Mouse (Mus musculus): ENCODE measurements around the gene Dkk3.
"Not testable (repeated sequence)": the region's sequence is repeated elsewhere in the genome, so short reads cannot be mapped to it uniquely, and the experiment has no call there.

Gene Dkk3

DNA sequence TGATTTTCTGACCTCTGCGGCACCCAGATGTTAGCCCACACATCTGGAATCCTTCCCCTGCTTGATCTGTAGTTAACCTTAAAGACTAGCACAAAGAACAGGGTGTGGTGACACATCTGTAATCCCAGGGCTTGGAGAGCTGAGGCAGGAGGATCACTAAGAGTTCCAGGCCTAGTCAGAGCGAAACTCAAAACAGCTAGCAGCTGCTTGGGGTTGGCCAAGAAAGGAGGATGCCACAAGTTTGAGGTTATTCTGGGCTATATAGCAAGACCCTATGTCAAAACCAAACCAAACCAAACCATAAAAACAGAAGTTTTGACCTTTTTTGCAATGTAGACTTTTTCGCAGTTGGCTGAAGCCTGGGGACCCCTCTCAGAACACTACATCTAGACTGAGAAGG lies 28.2 kb downstream of the Dkk3 start:
- DNase-seq (ENCODE audit: low spot score in 2 of 2), result no peak

DNA sequence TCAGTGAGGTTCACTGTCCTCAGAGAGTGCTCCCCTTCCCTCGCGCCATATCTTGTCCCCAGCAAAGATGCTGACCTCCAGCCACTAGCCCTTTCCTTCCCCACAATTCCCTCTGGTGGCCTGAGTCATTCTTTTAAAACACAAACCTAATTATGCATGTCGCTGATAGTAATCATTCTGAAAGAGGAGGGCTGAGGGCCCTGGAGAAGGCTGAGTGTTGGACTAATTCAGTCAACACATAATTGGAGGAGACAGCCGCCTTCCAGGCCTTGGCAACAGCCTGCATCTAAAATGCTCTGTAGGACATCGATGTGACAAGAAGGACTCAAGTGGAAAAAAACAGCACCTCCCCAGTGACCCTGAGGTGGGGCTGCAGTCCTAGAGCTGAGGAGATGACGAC lies 29.0 kb downstream of the Dkk3 start:
- no peak for DNase-seq (ENCODE audit: low spot score in 2 of 2)

DNA sequence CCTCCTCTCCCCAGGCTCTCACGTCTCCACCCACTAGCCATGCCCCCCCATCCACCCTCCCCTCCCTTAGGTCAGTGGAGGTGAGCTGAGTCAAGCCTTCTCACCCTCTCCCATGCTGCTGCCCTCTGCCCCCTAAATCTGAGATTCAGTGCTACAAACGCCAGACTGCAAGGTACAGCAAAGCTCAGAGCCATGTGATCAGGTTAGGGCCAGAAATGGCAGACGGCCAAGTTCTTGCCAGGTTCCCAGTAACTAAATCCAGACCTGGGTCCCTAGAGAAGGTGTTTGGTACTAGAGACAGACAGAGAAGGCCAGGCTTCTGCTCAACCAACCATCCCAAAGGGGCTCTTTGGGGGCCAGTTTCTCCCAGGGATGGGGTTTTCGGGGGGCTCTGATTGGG lies 30.0 kb downstream of the Dkk3 start:
- DNase-seq (ENCODE audit: low spot score in 2 of 2), result no peak

DNA sequence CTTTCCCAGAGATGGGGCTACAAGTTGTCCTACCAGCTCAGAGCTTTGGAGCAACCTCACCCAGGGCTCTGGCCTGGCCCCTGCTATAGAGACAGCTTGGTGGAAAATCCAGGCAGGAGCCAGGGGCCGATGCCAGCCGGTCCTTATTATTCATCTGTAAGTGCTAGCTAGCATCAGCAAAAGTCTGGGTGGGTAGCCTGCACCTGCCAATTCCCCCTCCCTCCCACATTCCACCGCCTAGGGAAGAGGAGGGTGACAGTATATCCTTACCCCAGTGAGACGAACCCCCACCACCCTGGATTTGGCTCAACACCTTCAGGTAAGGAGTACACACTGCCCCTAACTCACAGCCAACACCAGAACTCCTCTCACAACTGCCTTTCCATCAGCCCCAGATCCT lies 30.9 kb downstream of the Dkk3 start:
- no peak for DNase-seq (ENCODE audit: low spot score in 2 of 2)

DNA sequence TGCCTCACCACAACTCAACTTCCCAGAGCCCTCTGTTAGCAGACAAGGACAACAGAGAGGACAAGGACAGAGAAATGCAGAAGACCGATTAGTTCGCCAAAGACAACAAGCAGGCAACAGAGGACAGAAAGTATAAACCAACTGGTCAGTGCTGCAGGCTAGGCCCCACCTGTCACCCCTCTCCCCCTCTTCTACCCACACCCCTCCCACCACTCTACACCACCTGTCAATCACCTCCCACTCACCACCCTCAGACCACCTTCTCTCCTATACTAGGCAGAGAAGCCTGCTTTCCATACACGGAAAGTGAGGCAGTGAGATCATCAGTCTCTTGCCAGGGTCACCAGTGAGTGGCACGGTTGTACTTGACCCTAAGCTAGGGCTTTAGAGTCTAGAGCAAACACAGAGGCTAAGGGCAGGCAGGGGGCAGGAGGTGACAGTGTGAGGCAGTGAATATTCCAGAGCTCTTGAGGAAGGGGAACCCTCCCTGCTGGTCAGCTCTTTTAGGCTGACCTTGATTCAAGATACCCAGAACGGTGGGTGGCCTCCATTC lies 31.7 kb downstream of the Dkk3 start:
- DNase-seq (ENCODE audit: low spot score in 2 of 2), result no peak

DNA sequence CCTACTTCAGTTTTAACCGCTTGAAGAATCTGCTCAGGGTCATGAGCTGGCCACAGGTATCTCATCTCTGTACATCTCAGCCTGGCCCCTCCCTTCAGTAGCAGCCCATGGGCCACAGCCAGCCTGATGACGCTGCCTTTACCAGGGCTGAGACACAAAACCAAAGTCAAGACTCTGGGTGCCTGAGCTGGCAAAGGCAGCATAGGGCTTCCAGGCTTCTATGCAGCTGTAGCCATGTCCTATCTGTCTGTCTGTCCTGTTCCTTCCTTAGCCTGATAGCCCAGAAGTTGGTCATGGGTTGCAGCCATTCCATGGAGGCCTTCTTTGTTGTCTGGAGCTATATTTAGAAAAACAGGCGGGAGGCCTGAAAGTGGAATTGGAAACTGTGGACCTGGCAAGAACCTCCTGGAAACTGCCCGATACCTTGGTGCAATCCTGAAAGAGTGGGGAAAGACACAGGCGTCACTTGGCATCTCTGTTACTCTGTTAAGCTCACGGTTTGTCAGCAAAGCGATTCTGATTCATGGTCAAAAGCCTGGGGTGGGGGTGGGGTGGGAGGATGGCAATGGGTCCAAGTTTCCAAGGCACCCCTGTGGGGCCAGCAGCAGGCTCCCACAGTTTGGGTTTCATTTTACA lies 33.1 kb downstream of the Dkk3 start:
- DNase-seq (ENCODE audit: low spot score in 2 of 2), result no peak

DNA sequence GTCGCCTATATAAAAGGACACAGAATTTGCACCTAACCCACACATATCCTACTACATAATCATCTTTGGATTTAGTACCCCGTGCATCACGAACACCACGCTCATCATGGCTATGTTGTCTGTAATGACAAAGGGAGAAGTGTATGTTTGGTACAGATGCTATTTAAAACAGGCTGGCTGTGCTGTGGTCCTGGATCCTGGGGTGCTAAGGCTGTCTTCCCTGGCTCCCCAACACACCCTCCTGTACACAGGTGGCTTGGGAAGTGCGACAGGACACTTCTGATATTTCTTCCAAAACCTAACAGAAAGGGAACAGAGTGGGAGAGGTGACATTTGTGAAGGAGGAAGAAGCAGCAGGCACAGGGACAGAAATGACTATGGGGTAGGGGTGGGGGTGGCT lies 35.2 kb downstream of the Dkk3 start:
- DNase-seq (ENCODE audit: low spot score in 2 of 2), result no peak

DNA sequence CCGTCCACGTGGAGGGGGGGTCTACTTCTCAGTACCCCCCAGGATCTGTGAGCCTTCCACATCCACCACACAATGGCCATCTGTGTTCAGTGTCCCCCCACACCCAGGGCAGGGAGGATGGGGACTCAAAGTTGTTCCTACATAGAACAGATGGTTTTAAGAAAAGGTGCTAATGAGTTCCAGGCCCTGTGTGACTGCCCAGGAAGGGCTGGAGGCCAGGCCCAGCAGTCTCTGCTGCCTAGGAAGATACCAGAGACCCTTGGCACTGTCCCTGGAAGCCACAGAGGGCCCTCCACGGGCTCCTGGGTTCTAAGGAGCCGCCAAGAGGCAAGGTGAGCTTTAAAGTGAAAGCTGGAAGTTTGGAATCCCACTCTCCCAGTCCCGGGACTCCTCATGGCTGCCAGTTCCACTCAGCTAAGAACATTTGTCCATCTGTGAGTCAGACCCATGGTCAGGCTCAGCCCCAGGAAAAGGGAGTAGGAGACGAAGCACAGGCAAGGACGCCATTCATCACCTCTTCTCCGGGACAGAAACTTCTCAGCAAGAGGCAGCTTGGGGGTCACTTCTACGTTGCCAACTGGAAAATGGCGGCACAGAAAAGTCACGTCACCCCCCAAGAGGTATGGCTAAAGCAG lies 36.9 kb downstream of the Dkk3 start:
- no peak for DNase-seq (ENCODE audit: low spot score in 2 of 2)

DNA sequence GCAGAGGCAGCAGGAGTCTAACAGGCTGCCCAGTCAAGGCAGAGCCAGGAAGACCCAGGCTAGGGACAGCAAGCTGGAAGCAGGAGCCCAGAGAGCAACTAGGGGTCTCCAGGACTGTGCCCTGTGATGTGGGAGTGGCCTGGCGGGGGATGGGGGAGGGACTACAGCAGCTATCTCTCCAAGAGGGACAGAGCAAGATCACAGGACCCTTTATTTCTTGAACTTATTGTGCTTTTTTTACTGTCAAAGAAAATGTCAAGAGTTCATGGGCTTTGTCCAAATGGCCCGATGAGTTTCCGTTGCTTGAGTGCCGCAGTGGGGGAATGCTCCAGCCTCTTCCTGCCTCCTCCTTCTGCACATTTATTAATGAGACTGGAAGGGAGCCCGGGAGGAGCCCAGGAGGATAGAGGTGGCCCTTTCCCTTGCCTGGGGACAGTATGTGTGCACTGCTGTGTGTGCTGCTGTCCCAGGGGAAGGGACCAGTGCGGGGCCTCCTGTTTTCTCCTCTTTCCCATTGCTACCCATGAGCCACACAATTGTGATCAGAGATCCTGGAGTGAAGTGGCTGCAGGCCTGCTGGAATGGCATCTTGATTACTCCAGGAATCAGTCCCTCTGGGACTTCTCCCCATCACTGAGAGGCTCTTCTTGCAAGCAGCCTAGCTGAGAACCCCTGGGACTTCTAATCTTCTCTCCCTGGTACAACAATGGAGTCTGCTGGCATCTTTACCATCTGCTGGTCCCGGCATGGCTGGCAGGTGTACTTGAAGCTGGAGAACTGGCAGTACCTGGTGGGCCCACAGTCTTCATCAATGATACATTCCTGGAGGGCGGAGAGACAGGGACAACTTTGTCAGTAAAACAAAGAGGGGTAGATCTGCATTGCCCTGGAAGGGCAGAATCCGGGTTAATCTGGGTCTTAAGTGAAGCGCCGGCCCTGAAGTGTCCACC lies 37.7 kb downstream of the Dkk3 start:
- DNase-seq (ENCODE audit: low spot score in 2 of 2), result no peak

DNA sequence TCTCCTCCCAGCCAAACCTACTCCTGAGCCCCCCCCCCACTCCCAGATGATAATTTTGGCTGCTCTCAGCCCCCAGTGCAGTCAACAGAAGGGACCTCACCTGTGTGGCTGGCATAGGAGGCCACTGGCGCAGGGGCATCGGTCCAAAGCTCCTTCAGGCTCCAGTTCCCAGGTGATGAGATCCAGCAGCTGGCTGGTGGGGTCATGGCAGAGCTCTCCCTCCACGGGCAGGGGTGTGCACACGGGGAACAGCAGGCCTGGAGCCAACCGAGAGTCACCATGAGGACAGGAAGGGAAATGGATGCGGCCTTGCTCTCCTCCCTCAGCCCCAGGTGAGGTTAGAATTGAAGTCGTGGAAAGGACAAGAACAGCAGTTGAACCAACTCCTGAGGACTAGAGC lies 39.6 kb downstream of the Dkk3 start:
- no peak for DNase-seq (ENCODE audit: low spot score in 2 of 2)

DNA sequence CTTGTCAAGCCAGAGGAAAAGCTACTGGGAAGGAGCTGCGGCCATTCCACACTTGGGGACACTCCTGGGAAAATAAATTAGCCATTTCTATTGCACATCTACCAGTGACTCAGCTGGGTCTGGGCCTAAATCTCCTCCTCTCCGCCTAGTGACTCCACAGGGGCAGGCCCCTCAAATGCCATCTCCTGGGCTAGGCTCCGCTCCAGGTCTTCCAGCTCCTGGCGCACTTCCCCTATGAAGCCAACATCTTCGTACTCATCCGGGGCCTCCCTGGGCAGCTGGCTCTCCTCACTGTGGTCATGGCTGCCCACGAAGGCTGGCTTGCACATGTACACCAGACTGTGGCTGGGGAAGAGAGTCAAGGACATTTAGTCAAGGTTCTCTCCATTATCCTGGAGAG lies 40.8 kb downstream of the Dkk3 start:
- no peak for DNase-seq (ENCODE audit: low spot score in 2 of 2)

DNA sequence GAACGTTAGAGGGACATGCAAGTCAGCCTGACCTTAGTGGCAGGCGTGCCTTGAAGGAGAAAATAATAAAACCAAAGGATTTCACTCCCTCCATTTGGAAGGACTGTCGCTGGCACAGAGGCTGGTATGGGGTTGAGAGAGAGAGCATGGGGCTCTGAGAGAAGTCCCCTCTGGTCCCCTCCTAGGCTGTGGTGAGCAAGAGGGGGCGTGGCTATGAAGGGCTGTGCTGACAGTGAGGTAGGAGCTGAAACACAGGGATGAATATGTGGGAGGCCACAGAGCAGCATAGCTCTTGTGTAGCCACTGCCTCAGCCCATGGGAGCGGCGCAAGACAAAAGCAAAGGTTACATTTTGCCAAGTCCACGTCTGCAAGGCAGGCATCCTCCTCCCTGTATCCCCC lies 41.4 kb downstream of the Dkk3 start:
- no peak for DNase-seq (ENCODE audit: low spot score in 2 of 2)

DNA sequence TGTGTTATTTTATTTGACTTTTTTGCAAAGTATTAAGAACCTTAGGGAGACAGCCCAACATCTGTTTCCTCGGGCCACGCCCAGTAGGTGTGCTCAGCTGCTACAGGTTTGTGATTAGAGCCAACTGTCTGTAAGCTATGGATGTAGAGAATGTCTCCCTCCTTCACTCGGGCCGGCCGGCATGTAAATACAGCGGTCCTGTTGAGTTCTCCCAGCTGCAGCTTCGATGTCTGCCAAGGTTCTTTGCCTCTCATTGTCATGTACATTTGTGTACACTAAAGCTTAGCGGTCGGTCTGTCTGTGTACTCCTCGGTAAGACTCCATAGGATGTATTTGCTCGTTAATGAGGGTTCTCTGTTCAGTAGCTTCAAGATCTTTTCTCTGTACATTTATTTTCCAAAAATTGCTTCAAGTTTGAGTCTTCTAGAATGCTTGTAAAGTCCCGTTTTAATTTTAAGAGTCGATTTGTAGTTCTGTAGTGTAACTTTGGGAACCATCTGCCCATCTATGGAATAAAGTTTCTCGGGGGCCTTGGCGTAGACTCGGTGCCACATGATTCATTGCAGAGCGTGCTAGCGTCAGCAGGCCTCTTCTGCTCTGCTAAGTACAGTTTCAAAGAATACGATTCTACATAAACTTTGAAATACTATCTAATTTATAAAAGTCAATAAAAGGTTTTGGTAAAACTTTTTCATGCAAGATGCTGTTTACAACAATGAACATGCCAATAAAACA lies 48.1 kb downstream of the Dkk3 start:
- DNase-seq (ENCODE audit: low spot score in 2 of 2), result no peak

DNA sequence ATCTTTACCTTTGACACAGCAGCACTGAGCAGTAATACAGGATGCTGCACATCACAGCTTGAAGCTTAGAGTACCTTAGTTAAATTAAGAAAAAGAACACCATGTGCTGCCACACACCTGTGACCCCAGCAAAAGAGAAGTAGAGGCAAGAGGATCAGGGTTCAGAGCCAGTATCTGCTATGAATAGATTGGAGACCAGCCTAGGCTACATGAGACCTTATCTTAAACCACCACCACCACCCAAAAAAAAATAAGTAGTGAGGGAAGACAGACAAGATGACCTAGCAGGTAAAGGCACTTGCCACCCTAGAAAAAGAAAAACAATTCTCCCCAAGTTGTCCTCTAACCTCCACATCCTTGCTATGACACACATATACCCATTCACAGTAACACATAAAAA lies 50.1 kb downstream of the Dkk3 start:
- no peak for DNase-seq (ENCODE audit: low spot score in 2 of 2)

DNA sequence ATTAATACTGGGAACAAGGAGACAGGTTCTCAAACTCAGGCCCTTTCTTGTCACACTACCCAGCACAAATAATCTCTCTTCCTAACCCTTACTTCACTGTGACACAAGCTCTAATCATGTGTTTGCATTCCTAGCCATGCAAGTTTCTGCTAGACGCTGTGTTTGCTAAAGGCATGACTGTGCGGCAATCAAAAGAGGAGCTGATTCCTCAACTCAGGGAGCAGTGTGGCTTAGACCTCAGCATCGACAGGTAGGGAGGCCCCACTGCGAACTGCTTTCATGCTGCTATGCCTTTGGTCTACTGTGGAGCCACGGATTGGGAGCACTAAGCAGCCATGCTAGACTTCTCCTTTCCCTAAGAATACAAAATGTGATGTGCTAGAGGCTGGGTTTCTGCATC lies 55.0 kb downstream of the Dkk3 start:
- DNase-seq (ENCODE audit: low spot score in 2 of 2), result no peak

DNA sequence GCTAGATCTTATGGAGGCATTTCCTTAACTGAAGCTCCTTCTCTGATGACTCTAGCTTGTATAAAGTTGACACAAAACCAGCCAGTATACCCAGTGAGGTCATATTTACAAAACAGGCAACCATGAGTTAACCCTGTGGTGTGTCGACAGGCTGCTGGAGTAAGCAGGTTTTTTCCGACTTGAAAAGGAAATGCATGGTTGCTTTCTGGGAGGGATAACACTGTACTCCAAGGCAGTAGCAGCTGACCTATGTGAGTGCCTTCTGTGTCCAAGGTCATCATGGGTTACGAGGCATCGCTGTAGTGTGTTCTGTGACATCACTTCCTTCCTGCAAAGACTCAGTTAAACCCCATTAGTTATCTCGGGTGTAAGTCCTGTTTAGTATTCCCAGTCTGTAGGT lies 55.9 kb downstream of the Dkk3 start:
- DNase-seq (ENCODE audit: low spot score in 2 of 2), result no peak

DNA sequence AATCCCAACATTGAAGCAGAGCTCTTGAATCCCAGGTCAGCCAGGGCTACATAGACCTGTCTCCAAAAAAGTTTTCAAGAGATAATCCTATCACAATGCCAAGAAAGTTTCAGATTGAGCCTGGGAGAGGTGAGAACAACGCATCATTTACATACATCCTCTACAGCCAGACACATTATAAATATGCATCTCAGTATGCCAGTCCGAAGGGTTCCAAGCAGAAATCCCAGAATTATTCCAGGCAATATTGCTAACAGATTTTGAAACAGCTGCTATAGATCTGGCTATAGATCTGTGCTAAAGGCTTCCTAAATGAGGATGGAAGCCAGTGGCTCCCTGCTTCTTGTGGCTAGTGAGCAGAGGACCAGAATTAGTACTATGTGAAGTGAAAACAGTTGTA lies 58.0 kb downstream of the Dkk3 start:
- no peak for DNase-seq (ENCODE audit: low spot score in 2 of 2)

DNA sequence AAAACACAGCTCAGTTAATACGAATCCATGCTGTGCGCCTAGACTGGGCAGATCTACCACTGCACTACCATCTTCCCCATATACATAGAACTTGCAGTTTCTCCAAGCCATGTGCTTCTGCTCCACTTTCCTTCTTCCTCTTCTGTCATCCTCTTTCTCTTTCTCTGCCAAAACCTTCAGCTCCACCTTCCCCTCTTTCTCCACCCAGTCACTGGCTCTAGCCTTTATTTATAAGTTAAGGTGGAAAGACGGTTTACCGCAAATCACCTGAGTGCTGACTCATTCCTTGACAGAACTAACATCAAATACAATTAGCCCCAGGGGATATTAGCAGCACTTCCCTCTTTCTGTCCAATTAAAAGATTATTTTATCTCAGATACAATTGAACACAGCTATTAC lies 63.9 kb downstream of the Dkk3 start:
- not testable (repeated sequence) for DNase-seq (ENCODE audit: low spot score in 2 of 2)

DNA sequence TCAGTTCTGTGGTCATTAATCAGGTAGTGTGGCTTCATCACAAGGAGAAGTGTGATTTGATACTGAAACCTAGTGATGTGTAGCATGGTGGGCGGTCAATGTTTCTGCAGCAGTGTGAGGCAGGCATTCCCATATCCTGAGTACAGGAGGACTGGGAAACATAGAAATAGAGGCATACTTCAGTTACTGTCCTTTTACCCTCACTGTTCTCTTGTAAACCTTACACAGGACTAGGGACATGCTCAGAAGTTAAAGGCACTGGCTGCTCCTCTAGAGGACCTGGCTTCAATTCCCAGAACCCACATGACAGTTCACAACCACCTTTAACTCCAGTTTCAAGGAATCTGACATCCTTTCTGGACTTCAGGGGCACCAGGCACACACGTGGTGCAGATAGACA lies 72.7 kb downstream of the Dkk3 start:
- DNase-seq (ENCODE audit: low spot score in 2 of 2), result no peak

DNA sequence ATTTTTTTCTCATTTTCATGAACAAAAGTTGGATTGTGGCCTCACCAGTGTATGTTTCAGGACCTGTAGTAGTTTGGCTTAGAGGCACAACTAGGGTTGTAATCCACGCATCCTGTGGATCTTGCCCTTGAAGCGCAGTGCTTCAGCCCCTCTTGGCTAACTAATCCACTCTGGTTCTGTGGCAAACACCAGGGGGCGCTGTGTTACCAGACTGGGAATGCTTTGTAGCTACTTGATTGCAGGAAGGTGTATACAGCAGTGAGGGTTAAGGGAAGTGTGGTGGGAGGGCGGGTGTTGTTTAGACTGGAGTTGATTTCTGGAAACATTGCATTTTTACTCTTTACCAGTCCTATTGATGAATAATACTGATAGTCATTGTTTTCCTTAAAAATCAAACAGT lies 73.8 kb downstream of the Dkk3 start:
- peak; percentile 44 to 78 for DNase-seq (ENCODE audit: low spot score in 2 of 2)

DNA sequence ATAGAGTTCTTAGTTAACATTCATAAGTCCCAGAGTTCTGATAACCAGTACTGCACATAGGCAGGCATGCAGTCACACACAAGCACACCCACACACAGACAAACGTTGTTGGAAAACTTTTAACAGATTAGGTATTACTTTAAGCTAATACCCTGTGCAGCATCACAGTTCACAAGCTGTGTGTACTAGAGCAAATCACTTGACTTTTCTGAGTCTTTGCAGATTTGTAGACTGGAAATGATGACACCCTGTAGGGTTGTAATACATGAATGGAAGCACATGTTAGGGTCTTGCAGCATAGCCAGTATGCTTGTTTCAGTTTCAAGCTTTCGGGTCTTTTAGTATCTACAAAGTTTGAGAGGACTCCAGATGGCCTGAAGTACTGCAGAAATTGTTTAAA lies 74.6 kb downstream of the Dkk3 start:
- no peak for DNase-seq (ENCODE audit: low spot score in 2 of 2)

DNA sequence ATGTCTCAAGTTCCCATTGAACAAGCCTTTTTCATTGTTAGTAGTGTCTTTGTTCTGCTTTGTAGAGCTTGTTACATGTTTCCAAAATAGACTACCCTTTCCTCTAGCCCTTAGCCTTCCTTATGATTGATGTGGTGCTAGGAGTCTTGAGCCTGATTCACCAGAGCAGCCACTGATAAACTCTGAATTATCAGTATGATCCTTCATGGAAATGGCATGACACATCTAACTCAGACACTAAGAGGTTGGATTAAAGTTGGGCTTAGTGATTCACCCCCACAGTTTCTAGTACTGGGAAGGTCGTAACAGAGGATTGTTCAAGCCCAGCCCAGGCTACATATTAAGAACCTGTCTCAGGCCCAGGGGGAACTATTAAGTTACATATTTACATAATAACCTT lies 76.2 kb downstream of the Dkk3 start:
- DNase-seq (ENCODE audit: low spot score in 2 of 2), result no peak

Data from frontal cortex, postnatal 10 days (tissue).